Mouse (Mus musculus) thymus, adult 2 months (tissue): ENCODE data around the gene Adamts2. TPM values are rescaled to one million over a fixed set of nuclear protein-coding genes. Genes with fewer than 3 reads are reported as not detected.

Experiments used
- DNase-seq: peaks from one replicate; pipeline ENCODE4 v3.0.0; 2021
- H3K27ac ChIP-seq: fragments of 200-500 bp; 2 replicates; pipeline ENCODE4 v1.5.1; 2012; ENCODE audit warnings: low read length, control low read depth; ENCODE audit not compliant: control insufficient read depth, insufficient read depth
- H3K27me3 ChIP-seq: fragments of 200-500 bp; 2 replicates; pipeline ENCODE4 v1.6.1; 2012; ENCODE audit warnings: mild to moderate bottlenecking, low read length, moderate library complexity, mixed read lengths; ENCODE audit not compliant: control insufficient read depth, insufficient read depth
- H3K36me3 ChIP-seq: fragments of 200-500 bp; 2 replicates; pipeline ENCODE4 v1.6.1; 2012; ENCODE audit warnings: mild to moderate bottlenecking, low read length, moderate library complexity; ENCODE audit not compliant: control insufficient read depth, insufficient read depth
- H3K4me1 ChIP-seq: fragments of 200-500 bp; replicated peaks from 2 replicates; pipeline ENCODE4 v1.6.1; 2012; ENCODE audit warnings: low read length; ENCODE audit not compliant: control insufficient read depth, insufficient read depth
- H3K4me3 ChIP-seq: fragments of 200-500 bp; 2 replicates; pipeline ENCODE4 v1.5.1; 2012; ENCODE audit warnings: mild to moderate bottlenecking, low read length, control low read depth, moderate library complexity; ENCODE audit not compliant: control insufficient read depth, insufficient read depth
- CTCF ChIP-seq: fragments of 200-500 bp; IDR thresholded peaks from 2 replicates; pipeline ENCODE4 v1.5.1; 2012; ENCODE audit warnings: mild to moderate bottlenecking, control low read depth, low read length, moderate library complexity, borderline replicate concordance; ENCODE audit not compliant: control insufficient read depth, poor library complexity, insufficient read depth; ENCODE audit errors: extremely low read depth
- POLR2A ChIP-seq: fragments of 200-500 bp; IDR thresholded peaks from 2 replicates; pipeline ENCODE4 v1.6.1; 2012; ENCODE audit warnings: mild to moderate bottlenecking, low read length, control low read depth, moderate library complexity; ENCODE audit not compliant: control insufficient read depth, poor library complexity, insufficient read depth; ENCODE audit errors: extremely low read depth
- WGBS: fragments of 180-500 bp; shearing (Covaris S2); methylation state at CpG from one replicate; pipeline ENCODE4 v1.1.7; 2018; 5-methylcytosine and 5-hydroxymethylcytosine counted together
- polyA plus RNA-seq: library from polyadenylated mRNA; depleted of rRNA; stranded (reverse); fragments of >200 nt; gene quantifications from 2 replicates; pipeline ENCODE4 v1.2.3, GENCODE M21; 2012

The Adamts2 gene
- polyA plus RNA-seq, 1 experiment = 5.5 TPM

GRCm38 (mm10) chr11:50621364-50621763 is 19.5 kb downstream of the Adamts2 start:
- no peak for DNase-seq
- no peak overlapping the region for H3K27ac ChIP-seq
- H3K36me3 ChIP-seq = no peaks in the 10 kb centered on the region
- 77% methylated on average over 5 of the region's 5 CpGs for WGBS
- peaks cover 20% of the 10 kb centered on the region for H3K4me1 ChIP-seq
- no peak overlapping the region for H3K4me3 ChIP-seq
- no peaks in the 10 kb centered on the region for H3K27me3 ChIP-seq
- no peak for TF ChIP-seq CTCF
- no peak for TF ChIP-seq POLR2A

GRCm38 (mm10) chr11:50622238-50622726 is 20.4 kb downstream of the Adamts2 start:
- Histone ChIP-seq H3K36me3 (no peaks in the 10 kb centered on the region), H3K4me1 (peaks cover 20% of the 10 kb centered on the region), H3K27me3 (no peaks in the 10 kb centered on the region), H3K4me3 (no peak overlapping the region), H3K27ac (no peak overlapping the region)
- TF ChIP-seq CTCF = no peak
- no peak for TF ChIP-seq POLR2A
- no peak for DNase-seq
- WGBS = 78% methylated on average over 15 of the region's 15 CpGs

GRCm38 (mm10) chr11:50623806-50624205 is 21.9 kb downstream of the Adamts2 start:
- DNase-seq = peak; percentile 37
- TF ChIP-seq CTCF = no peak
- no peak for TF ChIP-seq POLR2A
- Histone ChIP-seq H3K27me3 (no peaks in the 10 kb centered on the region), H3K4me1 (peaks cover 20% of the 10 kb centered on the region), H3K27ac (peak overlapping the region; percentile 47; the same call in 1 of the 2 replicates), H3K36me3 (no peaks in the 10 kb centered on the region), H3K4me3 (no peak overlapping the region)
- 26% methylated on average over 3 of the region's 3 CpGs for WGBS

- WGBS = 38% methylated on average over 2 of the region's 2 CpGs
- no peak for DNase-seq
- H3K36me3 ChIP-seq = no peaks in the 10 kb centered on the region
- H3K27ac ChIP-seq = peak overlapping the region; percentile 47; the same call in 1 of the 2 replicates
- H3K4me1 ChIP-seq = peaks cover 20% of the 10 kb centered on the region
- H3K27me3 ChIP-seq = no peaks in the 10 kb centered on the region
- TF ChIP-seq POLR2A (no peak), CTCF (no peak)
- no peak overlapping the region for H3K4me3 ChIP-seq
Observed at GRCm38 (mm10) chr11:50624239-50624638, 22.4 kb downstream of the Adamts2 start.

GRCm38 (mm10) chr11:50624720-50625119 is 22.8 kb downstream of the Adamts2 start:
- 90% methylated on average over 5 of the region's 5 CpGs for WGBS
- Histone ChIP-seq H3K27me3 (no peaks in the 10 kb centered on the region), H3K27ac (no peak overlapping the region), H3K4me1 (peaks cover 20% of the 10 kb centered on the region), H3K36me3 (no peaks in the 10 kb centered on the region), H3K4me3 (no peak overlapping the region)
- no peak for TF ChIP-seq CTCF
- no peak for TF ChIP-seq POLR2A
- DNase-seq = no peak

- DNase-seq = no peak
- peaks cover 18% of the 10 kb centered on the region for H3K4me1 ChIP-seq
- no peaks in the 10 kb centered on the region for H3K27me3 ChIP-seq
- H3K4me3 ChIP-seq = no peak overlapping the region
- no peak overlapping the region for H3K27ac ChIP-seq
- no peaks in the 10 kb centered on the region for H3K36me3 ChIP-seq
- TF ChIP-seq POLR2A = no peak
- no peak for TF ChIP-seq CTCF
- WGBS = 42% methylated on average over 3 of the region's 3 CpGs
Observed at GRCm38 (mm10) chr11:50628915-50629314, 27.0 kb downstream of the Adamts2 start.

- no peak overlapping the region for H3K27ac ChIP-seq
- no peaks in the 10 kb centered on the region for H3K27me3 ChIP-seq
- H3K4me3 ChIP-seq = no peak overlapping the region
- DNase-seq = no peak
- no peaks in the 10 kb centered on the region for H3K36me3 ChIP-seq
- H3K4me1 ChIP-seq = peaks cover 9% of the 10 kb centered on the region; the same call in 1 of the 2 replicates
- WGBS = 51% methylated on average over 2 of the region's 2 CpGs
- TF ChIP-seq POLR2A = no peak
Observed at GRCm38 (mm10) chr11:50630462-50630861, 28.6 kb downstream of the Adamts2 start.
